Mouse (Mus musculus) B cell, adult 62 days (primary cell): ENCODE measurements around the gene Gm2663. TPM values are rescaled to one million over a fixed set of nuclear protein-coding genes. Genes with fewer than 3 reads are reported as not detected.

Source experiments
- total RNA-seq: library from RNA; stranded (reverse); gene quantifications from 4 replicates; pipeline ENCODE4 v1.2.4, GENCODE M21; 2023

The Gm2663 gene
- total RNA-seq, result not detected in 4 replicates

DNA sequence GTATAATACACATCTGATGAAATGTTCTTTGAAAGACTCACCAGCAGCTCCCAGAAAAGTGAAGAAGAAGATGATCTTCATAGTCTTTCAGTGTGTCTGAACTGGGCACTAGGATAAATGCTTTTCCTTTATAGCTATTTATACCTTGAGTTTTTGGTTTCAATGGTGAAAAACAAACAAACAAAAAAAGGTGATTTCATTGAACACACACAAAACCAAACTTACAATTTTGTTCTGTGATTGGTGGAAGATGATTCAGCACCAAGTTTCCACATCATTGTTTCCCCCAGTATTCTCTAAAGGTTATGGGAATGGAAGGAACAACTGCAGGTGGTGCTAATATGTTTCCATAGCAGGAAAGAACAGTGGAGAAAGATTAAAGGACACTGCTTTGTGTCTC lies at the start of gene Gm2663:
Gene Gm2663, minus strand, starts transcription at position 101 of the 400 bp plus-strand sequence.

DNA sequence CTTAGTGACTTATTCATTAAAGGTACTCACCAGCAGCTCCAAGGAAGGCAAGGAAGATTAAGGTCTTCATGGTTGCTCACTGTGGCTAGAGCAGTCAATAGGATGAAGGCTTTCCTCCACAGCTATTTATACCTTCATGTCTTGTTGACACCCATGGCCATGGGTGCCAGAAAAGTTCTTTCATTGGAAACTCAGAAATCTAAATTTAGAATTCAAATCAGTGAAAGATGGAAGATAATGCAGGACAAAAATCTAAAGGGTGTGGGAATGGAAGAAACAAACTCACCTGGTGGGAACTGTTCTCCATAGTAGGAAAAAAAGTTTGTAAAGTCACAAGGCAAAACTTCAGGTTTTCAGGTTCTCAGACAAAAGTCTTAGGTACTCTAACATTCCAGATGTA lies 36.1 kb upstream of the Gm2663 start, which contains the start of gene 2210010C04Rik:
Gene 2210010C04Rik, minus strand, starts transcription at position 101 of the 400 bp plus-strand sequence.

DNA sequence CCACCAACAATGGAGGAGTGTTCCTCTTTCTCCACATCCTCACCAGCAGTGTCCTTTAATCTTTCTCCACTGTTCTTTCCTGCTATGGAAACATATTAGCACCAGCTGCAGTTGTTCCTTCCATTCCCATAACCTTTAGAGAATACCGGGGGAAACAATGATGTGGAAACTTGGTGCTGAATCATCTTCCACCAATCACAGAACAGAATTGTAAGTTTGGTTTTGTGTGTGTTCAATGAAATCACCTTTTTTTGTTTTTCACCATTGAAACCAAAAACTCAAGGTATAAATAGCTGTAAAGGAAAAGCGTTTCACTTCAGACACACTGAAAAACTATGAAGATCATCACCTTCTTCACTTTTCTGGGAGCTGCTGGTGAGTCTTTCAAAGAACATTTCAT lies 34.8 kb downstream of the Gm2663 start, which contains the start of gene 1810009J06Rik:
Gene 1810009J06Rik, plus strand, starts transcription at position 301 of the 400 bp plus-strand sequence.

DNA sequence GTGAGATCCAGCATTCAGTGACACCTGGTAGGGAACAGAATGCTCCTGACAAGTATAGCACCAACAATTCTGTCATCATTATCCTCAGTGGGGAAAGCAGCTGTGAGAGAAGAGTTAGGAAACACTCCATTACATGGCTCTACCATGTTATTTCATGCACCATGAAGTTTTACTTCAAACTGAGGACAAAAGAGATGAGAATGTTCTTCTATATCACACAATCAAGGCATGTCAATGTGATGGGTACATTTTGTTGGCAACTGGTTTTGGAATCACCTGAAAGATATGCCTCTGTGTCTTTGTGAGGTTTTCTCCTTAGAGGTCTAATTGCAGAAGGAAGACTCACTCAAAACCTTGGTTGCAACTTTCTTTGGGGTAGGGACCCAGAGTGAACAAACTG lies 47.5 kb downstream of the Gm2663 start, which contains the start of gene Gm4744:
Gene Gm4744, minus strand, starts transcription at position 101 of the 400 bp plus-strand sequence.

Other genes with a start within 250 kb of the Gm2663 start
- not detected in 4 replicates for gene Moxd2, start 112.0 kb downstream of the Gm2663 start, total RNA-seq
- not detected in 4 replicates for gene Prss58, start 99.1 kb downstream of the Gm2663 start, total RNA-seq
- gene 1700074P13Rik, start 58.9 kb downstream of the Gm2663 start, total RNA-seq, result not detected in 4 replicates
- gene Gm4744, start 47.6 kb downstream of the Gm2663 start, total RNA-seq, result not detected in 4 replicates
- not detected in 4 replicates for gene 1810009J06Rik, start 34.7 kb downstream of the Gm2663 start, total RNA-seq
- gene 2210010C04Rik, start 36.0 kb upstream of the Gm2663 start, total RNA-seq, result 0.26 TPM in 1 of 4 replicates, not detected in the others